Mouse (Mus musculus) embryonic fibroblast, embryonic 13.5 days (primary cell): ENCODE measurements around the gene Camta1.

ENCODE experiments used
- CTCF ChIP-seq: IDR thresholded peaks from 2 replicates; pipeline ENCODE4 v1.5.1; 2011; ENCODE audit warnings: mild to moderate bottlenecking, control low read depth, low read length, moderate library complexity, borderline replicate concordance; ENCODE audit not compliant: insufficient read depth
- POLR2A ChIP-seq: IDR thresholded peaks from 2 replicates; pipeline ENCODE4 v1.6.1; 2011; ENCODE audit warnings: low read depth, mild to moderate bottlenecking, control low read depth, low read length, moderate library complexity

DNA sequence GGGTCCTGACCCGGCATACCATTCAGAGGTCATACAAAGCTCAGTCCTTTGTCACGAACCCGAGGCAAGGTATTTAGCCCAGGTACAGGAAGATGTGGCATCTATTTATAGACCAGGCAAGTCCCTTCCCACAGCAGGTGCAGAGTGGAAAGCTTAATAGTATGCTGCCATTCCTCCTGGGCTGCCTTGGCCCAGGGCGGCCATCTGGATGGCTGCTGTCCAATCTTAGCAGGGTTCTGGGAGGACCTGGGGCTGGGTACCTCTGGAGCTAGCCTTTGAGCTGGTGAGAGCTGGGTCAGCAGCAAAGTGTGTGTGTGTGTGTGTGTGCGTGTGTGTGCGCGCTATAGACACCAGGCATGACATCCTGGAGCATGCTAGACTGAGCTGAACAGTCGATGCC, 726.2 kb downstream of the Camta1 start:
- TF ChIP-seq CTCF (no peak), POLR2A (no peak)
